Mouse (Mus musculus): ENCODE measurements around the gene Hoxd8. TPM values are rescaled to one million over a fixed set of nuclear protein-coding genes. Genes with fewer than 3 reads are reported as not detected.

The Hoxd8 gene
- polyA plus RNA-seq, 1 experiment from 2014 or later: 11.6 TPM

DNA sequence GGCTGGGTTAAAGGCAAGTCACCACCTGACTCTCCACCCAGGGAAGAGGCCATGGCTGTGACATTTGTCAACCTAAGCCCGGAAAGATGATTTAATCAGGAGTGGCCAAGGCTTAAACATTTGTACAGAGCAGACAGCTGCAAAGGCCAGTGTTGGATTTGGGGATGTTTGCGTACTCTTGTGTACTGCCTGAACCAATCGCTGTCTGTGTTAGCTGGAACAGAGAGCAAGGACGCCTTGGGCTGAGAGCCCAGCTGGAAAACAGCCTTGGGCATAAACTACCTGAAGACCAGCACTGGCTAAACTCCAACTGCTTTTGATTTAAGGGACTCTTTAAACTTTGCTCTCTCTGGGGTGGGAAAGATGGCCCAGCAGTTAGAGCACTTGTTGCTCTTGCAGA, 4.3 kb downstream of the Hoxd8 start:
- peak; percentile 45 for DNase-seq (ENCODE audit: low spot score)
- H3K27me3 ChIP-seq (ENCODE audit: low read depth, poor library complexity, severe bottlenecking): peaks cover 41% of the 10 kb centered on the region
- H3K27ac ChIP-seq: peak overlapping the region; percentile 99
- WGBS: 11% methylated on average over 4 of the region's 4 CpGs
- H3K4me3 ChIP-seq: peak overlapping the region; percentile 80
- H3K36me3 ChIP-seq: peaks cover 3% of the 10 kb centered on the region; the same call in 1 of the 2 replicates
- H3K9me3 ChIP-seq (replicated peaks): no peaks in the 10 kb centered on the region
- H3K4me1 ChIP-seq: peaks cover 71% of the 10 kb centered on the region

DNA sequence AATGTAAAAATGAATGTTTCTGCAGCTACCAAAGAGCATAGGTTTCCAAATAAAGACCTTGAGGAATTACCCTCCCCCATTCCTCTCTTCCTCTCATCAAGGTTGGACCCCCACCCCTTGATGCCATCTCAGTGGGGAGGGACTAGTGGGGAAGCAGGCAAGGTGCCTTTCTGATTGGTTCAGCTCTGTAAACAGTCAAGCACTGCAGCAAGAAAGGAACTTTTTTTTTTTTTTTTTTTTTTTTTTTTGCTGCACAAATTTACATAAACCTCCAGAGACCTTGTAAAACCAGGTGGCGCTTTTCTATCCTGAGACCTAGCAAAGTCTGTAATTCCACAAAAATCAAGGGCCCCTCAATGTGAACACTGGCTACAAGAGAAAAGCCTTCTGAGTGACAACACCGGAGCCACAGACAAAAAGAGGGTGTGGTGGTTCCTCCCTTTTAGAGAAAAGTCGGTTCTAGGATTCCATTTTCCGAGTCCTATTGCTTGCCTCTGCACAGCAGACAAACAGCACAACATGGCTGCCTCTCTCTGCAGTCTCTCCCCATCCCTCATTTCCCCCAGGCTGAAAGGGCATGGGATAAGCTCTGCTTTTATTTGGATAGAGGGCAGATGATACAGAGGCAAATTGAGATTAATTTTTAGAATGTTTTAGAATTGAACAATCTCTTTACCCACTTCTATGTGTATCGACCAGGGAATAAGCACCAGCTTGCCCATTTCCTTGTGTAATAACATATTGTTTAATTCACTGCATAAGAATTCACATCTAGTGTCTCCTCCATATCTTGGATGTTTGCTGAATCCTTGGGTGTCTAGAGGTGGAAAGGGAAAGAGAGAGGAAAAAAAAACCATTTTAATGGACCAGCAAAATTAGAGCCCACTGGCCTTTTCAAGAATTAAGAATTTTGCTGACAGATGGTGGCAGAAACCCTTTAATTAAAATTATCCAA, 5.3 kb downstream of the Hoxd8 start:
- no peaks in the 10 kb centered on the region for H3K9me3 ChIP-seq (replicated peaks)
- H3K4me1 ChIP-seq: peaks cover 69% of the 10 kb centered on the region
- H3K27me3 ChIP-seq (ENCODE audit: low read depth, poor library complexity, severe bottlenecking): peaks cover 38% of the 10 kb centered on the region
- WGBS: 7% methylated on average over 5 of the region's 5 CpGs
- H3K36me3 ChIP-seq: peaks cover 3% of the 10 kb centered on the region; the same call in 1 of the 2 replicates
- peak; percentile 44 for DNase-seq (ENCODE audit: low spot score)
- H3K4me3 ChIP-seq: peak overlapping the region; percentile 80; the same call in 1 of the 2 replicates
- peak overlapping the region; percentile 97 for H3K27ac ChIP-seq

DNA sequence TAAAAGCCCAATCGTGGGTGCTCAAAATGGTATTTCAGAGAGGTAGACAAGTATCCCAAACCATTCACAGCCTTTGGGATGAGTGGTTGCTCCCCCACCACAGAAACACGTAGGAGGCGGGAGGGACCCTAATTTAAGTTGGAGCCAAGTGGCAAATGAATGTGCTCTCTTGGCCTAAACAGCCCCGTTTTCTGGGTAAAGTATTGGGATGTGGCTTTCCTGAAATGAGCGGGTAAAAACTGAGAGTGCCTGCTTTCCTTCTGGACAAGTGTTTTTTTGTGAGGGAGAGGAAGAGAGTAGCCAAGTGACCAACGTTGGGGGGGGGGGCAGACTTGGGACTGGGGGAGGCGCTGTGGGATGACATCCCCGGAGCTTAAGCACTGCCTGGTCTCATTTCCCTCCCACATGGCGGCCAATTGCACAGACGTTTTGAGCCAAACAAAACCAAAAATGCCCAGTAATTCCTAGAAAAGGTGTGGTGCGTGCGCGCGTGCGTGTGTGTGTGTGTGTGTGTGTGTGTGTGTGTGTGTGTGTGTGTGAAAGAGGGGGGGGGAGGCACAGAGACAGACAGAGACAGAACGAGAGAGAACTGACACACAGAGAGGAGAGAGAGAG, 6.6 kb downstream of the Hoxd8 start:
- peak; percentile 66 for DNase-seq (ENCODE audit: low spot score)
- Histone ChIP-seq H3K9me3 (replicated peaks) (no peaks in the 10 kb centered on the region), H3K36me3 (peaks cover 3% of the 10 kb centered on the region; the same call in 1 of the 2 replicates), H3K4me1 (peaks cover 81% of the 10 kb centered on the region), H3K27ac (peak overlapping the region; percentile 97), H3K27me3 (ENCODE audit: low read depth, poor library complexity, severe bottlenecking) (peaks cover 38% of the 10 kb centered on the region), H3K4me3 (peak overlapping the region; percentile 89)
- WGBS: under 1% methylated on average over 16 of the region's 16 CpGs

DNA sequence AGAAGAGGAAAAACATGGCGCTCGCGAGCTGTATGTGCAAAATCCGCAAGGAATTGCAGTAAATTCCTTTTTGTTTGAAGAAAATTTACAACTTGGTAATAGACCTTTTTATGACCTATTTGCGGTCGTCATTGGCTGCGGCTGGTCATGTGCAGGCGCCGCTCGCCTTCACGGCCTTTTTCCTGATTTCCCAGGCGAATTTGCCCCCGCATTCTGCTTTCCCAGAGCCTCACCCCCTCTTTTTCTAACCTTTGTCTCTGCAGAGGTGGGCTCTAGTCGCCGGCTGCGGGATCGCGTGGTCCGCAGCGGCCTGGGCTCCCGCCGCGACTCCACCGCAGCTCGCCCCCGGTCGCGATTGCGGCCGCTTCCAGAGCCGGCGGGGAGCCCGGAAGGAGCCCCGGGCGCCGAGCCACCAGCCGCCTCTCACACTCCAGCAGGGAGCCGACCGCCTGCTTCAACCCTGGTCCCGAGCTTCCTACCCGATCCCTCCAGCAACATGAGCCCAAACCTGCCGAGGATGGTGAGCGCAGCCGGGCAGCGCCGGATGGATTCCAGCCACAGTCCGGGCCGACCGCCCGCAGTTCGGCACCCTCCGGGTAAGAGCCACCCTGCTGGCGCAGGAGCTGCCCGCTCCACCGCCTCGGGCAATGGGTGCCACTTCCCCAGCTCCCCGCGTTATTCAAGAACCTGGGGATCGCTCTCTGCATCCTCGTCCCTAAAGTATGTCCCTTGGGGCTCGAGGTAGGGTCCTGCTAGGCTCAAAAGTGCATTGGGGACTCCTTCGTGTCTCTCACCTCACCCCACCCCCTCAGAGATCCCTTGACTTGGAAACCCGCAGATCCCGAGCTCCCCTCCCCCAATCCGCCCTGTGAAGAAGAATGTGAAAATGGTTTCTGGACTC, 7.6 kb downstream of the Hoxd8 start, which contains the start of the genes Hoxd3 and Hoxd4:
Hoxd3 (plus strand) TSS at position 207 of the 901 bp plus-strand sequence.
Hoxd4 (plus strand) TSS at position 209 of the 901 bp plus-strand sequence.
- H3K4me1 ChIP-seq: peaks cover 82% of the 10 kb centered on the region

DNA sequence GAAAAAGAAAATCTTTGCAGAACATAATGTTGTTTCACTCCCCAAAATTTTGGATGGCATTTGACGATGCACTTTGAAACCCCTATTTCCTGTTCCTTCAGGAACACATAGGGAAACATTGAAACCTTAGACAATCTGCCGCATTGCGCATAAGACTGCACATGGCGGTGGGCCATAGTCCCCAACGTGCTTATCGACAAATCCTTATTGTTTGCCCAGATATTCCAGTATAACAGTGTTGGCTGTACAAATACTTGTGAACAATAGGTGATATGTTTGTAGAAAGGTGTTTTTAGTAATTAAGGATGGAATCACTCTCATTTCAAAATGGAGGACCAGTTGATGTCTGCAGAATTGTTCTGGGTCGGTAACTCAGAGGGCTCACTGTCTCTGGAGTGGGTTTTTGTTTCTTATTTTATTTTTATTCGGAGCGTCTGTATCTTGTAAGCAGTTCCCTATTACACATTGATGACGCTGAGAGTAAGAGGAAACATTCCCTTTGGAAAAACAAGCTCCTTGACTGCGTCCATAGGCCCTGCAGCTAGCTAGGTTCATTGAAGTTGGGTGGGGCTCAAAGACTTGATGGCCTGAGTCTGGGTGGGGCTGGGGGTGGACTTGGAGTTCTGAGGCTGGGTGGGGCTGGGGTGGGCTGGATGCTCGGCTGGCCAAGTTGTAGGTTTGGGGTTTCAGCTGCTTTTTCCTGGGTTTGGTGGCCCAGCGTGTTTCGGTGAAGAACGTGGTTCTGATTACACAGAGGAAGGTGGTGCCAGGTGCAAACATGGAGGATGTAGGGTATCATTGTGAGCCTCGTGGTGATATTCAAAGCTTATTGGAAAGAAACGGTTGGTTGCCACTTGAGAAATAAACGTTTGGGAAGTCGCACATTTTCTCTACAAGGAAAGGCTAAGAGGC, 9.1 kb downstream of the Hoxd8 start:
- H3K36me3 ChIP-seq: 0 out of 2 replicates have a peak, but pooled peaks cover 5% of the 10 kb centered on the region
- H3K27ac ChIP-seq: peak overlapping the region; percentile 97
- H3K9me3 ChIP-seq (replicated peaks): no peaks in the 10 kb centered on the region
- H3K4me1 ChIP-seq: peaks cover 79% of the 10 kb centered on the region
- H3K27me3 ChIP-seq (ENCODE audit: low read depth, poor library complexity, severe bottlenecking): peaks cover 40% of the 10 kb centered on the region
- peak; percentile 63 for DNase-seq (ENCODE audit: low spot score)
- 3% methylated on average over 19 of the region's 19 CpGs for WGBS
- peak overlapping the region; percentile 89 for H3K4me3 ChIP-seq

More for the DNA sequence above, 7.6 kb downstream of the Hoxd8 start, which contains the start of the genes Hoxd3 and Hoxd4:
- H3K36me3 ChIP-seq: peaks cover 7% of the 10 kb centered on the region; the same call in 1 of the 2 replicates
- no peaks in the 10 kb centered on the region for H3K9me3 ChIP-seq (replicated peaks)
- peak within 1 kb of the TSS; percentile 97 for H3K27ac ChIP-seq
- under 1% methylated on average over 65 of the region's 65 CpGs for WGBS
- H3K27me3 ChIP-seq (ENCODE audit: low read depth, poor library complexity, severe bottlenecking): peaks cover 38% of the 10 kb centered on the region
- H3K4me3 ChIP-seq: peak within 1 kb of the TSS; percentile 89
- DNase-seq (ENCODE audit: low spot score): peak; percentile 80

DNA sequence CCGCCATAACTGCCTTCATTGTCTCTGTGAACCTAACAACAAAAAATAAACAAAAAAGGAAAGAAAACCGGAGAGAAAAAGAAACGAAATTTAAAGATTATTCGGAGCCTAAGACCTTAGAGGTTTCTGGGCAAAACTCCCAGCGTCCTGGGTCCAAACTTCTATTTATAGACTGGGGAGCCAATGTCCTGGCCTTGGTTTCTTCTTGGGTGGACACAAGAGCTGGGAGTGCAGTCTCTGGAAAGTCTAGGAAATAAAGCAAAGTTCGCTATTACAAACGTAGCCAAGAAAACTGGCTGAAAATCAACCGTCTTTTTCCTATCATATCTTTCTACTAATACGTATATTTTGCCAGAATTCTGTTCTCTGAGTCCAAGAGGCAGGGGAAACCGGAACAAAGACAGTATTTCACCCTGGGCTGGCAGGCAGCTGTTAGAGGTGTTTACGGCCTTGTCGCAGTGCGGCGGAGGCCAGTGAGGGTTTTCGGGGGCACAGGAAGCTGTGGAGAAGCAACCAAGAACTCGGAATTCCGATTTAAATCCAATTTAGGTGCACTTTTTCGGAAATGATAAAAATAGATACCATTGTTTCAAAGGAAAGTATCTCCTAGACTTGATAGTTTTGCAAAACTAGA, 9.9 kb downstream of the Hoxd8 start:
- H3K4me3 ChIP-seq: peak overlapping the region; percentile 89
- 2% methylated on average over 18 of the region's 18 CpGs for WGBS

DNA sequence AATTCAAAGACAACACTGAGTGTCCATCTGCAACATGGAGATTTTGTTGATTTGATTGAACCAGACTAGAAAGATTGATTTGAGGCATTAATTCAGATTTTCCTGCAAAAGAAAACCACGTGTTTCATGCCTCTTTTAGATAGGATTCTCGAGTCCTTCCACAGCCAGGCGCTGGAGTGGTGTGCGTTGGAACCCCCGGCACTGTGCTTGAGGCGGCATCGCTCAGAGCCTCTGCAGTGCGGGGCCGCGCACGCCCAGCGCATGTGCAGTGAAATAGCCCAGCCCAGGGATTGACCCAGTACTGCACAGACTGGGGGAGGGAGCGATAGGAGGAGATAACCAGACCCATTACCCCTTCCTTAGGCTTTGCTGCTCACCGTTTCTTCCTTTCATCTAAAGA, 10.5 kb downstream of the Hoxd8 start:
- peaks cover 36% of the 10 kb centered on the region for H3K27me3 ChIP-seq (ENCODE audit: low read depth, poor library complexity, severe bottlenecking)
- peaks cover 78% of the 10 kb centered on the region for H3K4me1 ChIP-seq
- WGBS: under 1% methylated on average over 14 of the region's 14 CpGs
- peak overlapping the region; percentile 97 for H3K27ac ChIP-seq
- peak overlapping the region; percentile 89 for H3K4me3 ChIP-seq
- H3K9me3 ChIP-seq (replicated peaks): no peaks in the 10 kb centered on the region
- 0 out of 2 replicates have a peak, but pooled peaks cover 5% of the 10 kb centered on the region for H3K36me3 ChIP-seq
- DNase-seq (ENCODE audit: low spot score): peak; percentile 72

More for the DNA sequence above, 9.9 kb downstream of the Hoxd8 start:
- H3K36me3 ChIP-seq: 0 out of 2 replicates have a peak, but pooled peaks cover 5% of the 10 kb centered on the region
- peaks cover 78% of the 10 kb centered on the region for H3K4me1 ChIP-seq
- no peaks in the 10 kb centered on the region for H3K9me3 ChIP-seq (replicated peaks)
- peak overlapping the region; percentile 97 for H3K27ac ChIP-seq
- peaks cover 34% of the 10 kb centered on the region for H3K27me3 ChIP-seq (ENCODE audit: low read depth, poor library complexity, severe bottlenecking)
- peak; percentile 77 for DNase-seq (ENCODE audit: low spot score)

DNA sequence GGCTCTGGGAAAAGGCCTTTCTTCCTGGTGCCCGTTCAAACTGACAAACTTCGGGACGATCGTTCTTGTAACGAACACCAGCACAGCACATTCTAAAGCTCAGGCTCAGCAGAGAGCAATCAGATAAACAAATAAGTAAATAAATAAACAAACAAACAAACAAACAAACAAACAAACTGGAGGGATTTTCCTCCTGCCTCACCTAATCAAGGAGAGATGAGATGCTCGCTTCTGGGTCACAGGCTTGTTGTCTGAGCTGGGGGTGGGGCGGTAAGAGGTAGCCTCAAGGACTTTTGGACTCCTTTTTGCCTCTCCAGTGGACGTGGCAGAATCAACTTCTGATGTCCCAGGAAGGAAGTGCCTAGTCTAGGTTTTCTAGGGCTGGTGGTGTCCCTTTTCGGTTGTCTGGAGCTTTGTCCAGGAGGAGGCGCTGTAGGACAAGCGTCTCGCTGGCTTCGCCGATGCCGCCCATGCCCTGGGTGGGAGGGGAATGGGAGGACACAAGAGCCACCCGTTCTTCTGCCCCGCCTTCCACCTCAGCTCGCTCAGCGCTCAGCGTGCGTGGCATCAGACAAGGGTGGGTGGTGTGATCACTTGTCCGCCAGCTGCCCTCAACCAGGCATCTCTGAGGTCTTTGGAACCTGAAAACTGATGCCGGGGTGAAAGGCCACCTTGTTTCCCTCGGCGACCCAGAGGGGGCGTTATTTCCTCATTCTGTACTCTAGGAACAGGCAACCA, 11.3 kb downstream of the Hoxd8 start:
- no peaks in the 10 kb centered on the region for H3K9me3 ChIP-seq (replicated peaks)
- H3K27me3 ChIP-seq (ENCODE audit: low read depth, poor library complexity, severe bottlenecking): peaks cover 30% of the 10 kb centered on the region; the same call in 1 of the 2 replicates
- WGBS: 2% methylated on average over 26 of the region's 26 CpGs

DNA sequence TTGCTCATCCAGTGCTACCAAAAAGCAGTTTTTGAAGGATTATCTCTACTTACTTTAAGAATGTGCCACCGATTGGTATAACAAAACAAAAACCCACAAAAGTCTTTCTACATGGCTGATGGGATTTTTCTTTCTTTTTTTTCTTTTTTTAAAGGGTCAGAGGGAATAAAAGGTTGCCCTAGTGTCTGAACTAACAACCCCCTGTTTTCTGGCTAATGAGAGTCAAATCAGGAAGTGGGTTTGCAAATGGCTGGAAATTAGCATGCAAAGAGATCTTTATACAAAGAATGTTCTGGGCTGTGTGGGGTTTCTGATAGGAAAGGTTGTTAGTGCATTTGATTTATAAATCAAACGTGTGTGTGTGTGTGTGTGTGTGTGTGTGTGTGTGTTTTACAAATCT, 16.0 kb downstream of the Hoxd8 start:
- peaks cover 66% of the 10 kb centered on the region for H3K27me3 ChIP-seq (ENCODE audit: low read depth, poor library complexity, severe bottlenecking)
- H3K9me3 ChIP-seq (replicated peaks): no peaks in the 10 kb centered on the region
- H3K4me1 ChIP-seq: peaks cover 90% of the 10 kb centered on the region
- H3K4me3 ChIP-seq: no peak overlapping the region
- DNase-seq (ENCODE audit: low spot score): no peak
- 8% methylated on average over 2 of the region's 2 CpGs for WGBS
- no peak overlapping the region for H3K27ac ChIP-seq
- peaks cover 14% of the 10 kb centered on the region for H3K36me3 ChIP-seq

More for the DNA sequence above, 11.3 kb downstream of the Hoxd8 start:
- peak overlapping the region; percentile 97 for H3K27ac ChIP-seq
- peaks cover 78% of the 10 kb centered on the region for H3K4me1 ChIP-seq
- H3K36me3 ChIP-seq: 0 out of 2 replicates have a peak, but pooled peaks cover 5% of the 10 kb centered on the region
- H3K4me3 ChIP-seq: peak overlapping the region; percentile 89
- peak; percentile 96 for DNase-seq (ENCODE audit: low spot score)

DNA sequence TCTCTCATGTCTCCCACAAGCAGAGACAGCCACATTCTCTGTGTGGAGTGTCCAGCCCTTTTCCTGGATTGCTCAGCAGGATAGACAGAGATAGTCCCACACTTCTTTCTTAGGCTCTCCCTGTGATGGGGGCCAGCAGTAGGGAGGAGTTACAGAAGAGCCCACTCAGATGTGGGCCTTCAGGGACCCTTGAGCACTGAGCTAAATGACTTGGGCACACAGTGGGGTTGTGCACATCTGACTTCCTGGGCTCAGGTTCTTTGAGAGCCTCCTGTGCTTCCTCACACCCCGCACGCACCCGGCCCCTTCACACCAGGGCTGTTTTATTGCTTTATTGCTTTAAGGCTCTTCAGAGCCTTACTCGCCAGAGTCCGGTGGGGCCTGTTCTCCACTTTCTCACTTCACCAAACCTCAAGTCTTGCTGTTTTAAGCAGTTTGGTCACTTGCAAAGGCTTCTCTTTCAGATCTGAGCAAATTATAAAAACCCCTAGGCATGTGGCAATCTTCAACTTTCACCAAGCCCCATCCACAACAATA, 16.6 kb downstream of the Hoxd8 start:
- H3K4me3 ChIP-seq: 0 out of 2 replicates have a peak overlapping the region, but pooled peaks have one; percentile 16
- H3K9me3 ChIP-seq (replicated peaks): no peaks in the 10 kb centered on the region
- H3K27me3 ChIP-seq (ENCODE audit: low read depth, poor library complexity, severe bottlenecking): peaks cover 73% of the 10 kb centered on the region
- WGBS: 3% methylated on average over 5 of the region's 5 CpGs
- peaks cover 19% of the 10 kb centered on the region for H3K36me3 ChIP-seq
- H3K4me1 ChIP-seq: peaks cover 89% of the 10 kb centered on the region
- DNase-seq (ENCODE audit: low spot score): peak; percentile 38
- no peak overlapping the region for H3K27ac ChIP-seq

All from limb, embryonic 10.5 days (tissue).